Mouse (Mus musculus) R1 (cell line): Measurements from ENCODE around the gene Miga2.

ENCODE experiments used
- DNase-seq: peaks from one replicate; pipeline ENCODE4 v3.0.0-alpha.2; 2018; ENCODE audit warnings: low read depth, low spot score

Miga2 gene

DNA sequence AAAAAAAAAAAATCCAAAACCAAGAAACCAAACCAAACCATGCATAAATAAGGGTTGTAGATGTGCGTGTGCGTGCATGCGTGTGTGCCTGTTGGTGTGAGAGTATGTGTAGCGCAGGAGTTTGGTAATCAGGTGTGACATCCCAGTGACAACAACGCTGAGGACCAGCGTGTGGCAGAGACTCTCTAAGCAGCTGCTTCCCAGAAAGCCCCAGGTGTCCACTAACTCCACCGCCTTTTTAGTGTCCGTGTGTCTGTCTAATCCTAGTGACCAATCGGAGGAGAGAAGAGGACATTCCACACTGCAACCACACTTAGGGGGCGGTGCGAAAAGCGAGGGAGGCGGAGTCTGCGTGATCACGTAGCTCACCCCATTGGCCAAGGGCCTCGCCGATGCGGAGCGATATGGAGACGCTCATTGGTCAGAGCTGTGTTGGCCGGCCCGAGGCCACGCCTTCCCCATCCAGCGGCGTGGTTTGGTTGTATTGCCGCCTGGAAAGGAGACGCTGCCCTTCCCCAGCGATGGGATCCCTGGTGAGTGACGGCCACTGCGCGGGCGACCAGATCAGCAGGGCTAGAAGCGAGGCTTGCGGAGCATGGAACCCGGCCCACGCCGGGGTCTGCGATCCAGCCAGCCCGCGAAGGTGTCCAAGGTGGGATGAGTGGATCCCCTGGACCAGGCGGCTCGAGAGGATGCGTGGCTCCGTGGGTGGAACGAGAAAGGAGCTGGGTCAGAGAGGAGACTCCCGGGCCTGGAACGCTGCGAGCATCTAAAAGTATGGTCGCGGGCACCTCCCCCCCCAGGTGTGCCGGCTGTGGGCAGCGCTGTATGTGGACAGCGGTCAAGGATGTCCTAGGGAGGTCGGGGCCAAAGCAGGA is at the start of gene Miga2:
TSS of gene Miga2 (plus strand) at position 461 of the 878 bp plus-strand sequence.
- peak; percentile 100 for DNase-seq

DNA sequence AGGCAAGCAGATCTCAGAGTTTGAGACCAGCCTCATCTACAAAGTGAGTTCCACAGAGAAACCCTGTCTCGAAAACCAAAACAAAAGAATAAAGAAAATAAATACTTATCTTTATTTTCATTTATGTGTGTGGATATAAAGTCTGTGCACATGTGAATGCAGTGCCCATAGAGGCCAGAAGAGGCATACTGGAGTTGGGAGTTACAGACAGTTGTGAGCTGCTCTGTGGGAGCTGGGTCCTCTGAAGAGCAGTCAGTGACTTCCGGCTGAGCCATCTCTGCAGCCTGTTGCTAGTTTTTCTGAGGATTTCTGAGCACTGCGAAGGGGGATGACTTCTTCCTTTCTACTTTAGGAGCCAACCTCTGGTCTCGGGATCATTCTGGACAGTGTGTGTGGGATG is 47.9 kb upstream of the Miga2 start:
- DNase-seq, result peak; percentile 64

DNA sequence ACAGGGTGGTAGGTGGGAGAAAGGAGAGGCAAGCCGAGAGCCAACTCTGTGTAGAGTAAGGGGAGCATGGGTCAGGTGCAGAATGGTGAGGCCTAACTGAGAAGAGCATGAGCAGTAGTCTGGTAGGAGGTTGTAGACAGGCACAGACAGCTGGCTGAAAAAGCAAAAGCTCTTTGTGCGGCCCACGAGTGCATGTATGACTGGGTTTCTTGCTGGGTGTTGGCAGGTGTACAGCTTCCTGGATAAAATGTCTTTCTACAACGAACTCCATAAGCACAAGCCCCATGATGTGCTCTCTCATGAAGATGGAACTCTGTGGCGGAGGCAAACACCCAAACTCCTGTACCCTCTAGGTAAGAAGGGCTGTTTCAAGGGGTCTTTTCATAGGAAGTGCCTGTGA is 47.1 kb upstream of the Miga2 start:
- DNase-seq, result no peak

DNA sequence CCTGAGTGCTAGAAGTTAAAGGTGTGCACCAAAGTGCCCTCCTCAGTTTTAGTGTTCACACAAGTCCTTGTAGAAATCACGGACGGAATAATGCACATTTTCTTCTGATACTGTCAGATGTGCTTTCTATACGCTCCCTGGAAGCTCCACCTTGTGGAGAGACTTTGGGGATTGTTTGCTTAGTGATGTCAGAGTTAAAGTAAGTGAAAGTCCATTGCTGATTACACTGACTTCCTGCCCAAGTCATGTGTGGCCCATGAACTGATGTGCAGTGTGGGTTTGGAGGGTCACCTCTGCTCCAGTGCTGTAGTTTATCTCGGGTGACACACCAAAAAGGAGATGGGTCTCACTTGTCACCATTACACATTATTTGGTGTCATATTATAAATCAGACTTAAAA is 44.8 kb upstream of the Miga2 start:
- no peak for DNase-seq

DNA sequence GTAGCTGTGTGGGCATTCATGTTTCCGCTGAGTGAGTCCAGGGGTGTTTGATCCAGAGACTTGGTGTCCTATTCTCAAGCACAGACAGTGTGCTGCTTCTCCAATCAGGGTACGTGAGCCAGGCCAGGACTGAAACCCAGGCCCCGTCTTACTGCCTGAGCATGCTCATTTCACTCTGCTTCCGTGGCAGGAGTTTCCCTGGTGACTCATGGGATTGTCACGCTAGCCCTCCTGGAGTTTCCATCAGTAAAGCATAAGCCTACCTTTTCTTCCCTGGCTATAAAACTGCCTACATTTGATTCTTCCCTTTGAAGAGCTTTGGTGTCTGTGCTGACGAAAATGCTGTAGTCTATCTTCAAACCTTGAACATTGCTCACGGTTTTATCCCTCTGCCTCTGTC is 40.9 kb upstream of the Miga2 start:
- DNase-seq, result no peak

DNA sequence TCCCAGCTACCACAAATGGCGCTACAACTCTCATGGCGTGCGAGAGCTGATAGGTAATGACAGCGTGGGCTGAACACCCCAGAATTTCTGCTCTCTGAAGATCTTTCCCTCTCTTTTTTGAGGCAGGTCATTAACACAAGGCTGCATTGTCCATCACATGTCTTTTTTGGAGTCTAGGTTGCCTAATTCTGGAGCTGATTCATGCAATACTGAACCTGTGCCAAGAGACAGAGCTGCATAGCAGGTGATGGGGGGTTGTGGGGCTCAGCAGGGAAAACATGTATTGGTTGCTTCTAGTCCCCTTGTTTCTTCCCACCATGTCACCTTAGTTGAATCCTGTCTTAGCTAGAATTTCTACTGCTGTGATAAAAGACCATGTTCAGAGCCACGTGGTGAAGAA is 38.7 kb upstream of the Miga2 start:
- no peak for DNase-seq

DNA sequence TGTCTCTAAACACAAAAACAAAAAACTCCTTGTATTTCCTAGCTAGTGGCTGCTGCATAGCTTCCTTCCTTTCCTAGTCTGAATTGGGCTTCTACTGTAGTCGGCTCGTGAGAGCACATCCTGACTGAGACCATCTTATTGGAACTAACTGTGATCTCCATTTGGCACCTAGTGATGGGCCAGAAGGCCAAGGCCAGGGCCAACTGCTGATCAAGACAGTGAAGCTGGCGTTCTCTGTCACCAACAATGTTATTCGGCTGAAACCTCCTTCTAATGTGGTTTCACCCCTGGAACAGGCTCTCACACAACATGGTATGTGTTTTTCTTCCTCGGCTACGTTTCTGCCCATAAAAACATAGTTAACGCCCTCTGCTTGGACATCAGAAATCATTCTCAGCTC is 36.8 kb upstream of the Miga2 start:
- DNase-seq, result no peak

DNA sequence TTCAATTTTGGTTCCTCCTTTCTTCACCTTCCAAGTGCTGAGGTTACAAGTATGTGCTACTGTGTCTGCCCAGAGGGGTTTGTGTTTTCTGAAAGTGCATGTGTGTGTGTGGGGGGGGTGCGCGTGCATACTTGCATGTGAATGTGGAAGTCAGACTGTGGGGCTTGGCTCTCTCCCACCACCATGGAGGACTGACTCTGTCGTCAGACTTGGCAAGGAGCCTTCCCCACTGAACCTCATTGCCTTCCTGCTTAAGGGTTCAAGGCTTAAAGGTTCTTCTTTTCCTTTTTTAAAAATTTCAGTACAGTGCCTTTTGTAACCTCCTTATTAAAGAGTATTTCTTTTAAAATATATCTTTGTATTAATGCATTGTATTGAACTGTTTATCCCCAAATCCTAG is 35.2 kb upstream of the Miga2 start:
- DNase-seq, result no peak

DNA sequence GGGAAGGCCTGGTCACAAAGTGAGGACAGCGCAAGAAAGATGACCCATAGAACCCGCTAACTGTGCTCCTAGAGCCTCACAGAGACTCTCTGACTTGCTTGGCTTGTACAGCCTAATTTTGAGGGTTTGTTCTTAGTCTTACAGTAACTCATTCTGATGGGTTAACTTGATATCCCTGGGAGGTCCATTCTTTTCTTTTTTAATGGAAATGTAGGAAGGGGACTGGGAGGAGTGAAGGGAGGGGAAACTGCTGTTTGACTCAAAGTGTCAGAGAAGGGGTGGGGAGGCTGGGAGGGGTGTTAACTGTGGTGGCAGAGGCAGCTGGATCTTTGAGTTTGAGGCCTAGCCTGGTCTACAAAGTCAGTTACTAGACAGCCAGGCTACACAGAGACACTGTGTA is 28.7 kb upstream of the Miga2 start:
- peak; percentile 96 for DNase-seq

DNA sequence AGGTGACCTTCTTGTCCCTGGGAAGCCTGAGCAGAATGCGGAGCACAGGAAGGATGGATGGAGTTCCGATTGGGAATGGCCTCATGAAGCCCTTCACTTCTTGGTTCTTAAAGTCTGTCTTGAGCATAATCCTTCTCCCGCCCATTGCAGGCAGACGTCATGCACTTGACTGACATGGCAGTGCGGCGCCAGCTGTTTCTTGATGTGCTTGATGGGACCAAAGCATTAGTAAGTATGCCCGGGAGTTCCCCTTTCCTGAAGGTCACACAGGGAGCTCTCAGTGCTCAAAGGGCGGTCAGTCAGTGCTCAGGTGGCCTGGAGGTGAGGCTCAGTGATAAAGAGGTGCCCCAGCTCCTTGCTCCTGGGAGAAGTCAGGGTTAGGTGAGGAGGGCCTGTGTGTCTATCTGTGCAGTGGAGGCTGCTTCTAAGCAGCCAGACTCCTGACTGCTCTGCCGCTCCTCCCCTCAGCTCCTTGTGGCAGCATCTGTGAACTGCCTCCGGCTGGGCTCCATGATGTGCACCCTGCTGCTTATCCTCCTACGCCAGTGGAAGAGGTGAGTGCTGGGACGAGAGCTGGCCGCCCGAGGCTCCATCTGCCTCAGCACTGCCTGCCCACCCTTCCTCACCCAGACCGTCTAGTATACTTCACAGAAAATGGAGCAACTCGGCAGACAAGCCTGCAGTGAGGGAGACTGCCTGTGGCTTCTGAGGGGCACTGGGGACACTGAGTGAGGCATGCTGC is 27.7 kb upstream of the Miga2 start:
- peak; percentile 78 for DNase-seq

DNA sequence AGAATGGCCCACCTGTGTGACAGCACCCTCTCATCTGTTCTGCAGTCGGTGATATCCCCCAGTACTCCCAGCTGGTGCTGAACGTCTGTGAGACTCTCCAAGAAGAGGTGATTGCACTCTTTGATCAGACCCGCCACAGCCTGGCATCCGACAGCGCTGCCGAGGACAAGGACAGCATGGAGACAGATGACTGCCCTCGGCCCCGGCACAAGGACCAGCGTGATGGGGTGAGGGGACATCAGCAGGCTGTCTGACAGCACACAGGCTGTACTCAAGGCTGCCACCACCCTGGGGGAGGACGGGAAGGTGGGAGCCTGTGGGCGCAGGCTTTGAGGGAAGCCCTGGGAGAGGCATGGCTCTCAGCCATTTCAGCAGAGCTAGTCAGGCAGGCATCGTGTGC is 26.9 kb upstream of the Miga2 start:
- DNase-seq, result no peak

DNA sequence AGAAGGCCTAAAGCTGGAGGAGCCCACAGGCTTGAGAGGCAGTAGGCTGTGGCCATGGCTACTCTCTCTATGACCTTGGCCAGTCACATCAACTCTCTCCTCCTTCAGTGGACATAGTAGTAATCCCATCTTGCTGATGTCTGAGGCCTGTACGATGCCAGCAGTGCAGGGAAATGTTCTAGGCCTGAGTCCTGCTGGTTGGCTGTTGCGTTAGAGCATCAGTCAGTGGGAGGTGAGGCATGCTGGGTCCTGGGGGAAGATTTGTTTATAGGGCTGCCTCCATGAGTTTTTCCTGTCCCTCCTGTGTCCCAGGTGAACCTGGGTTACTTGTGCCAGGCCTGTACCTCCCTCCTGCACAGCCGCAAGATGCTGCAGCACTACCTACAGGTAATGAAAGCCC is 22.0 kb upstream of the Miga2 start:
- no peak for DNase-seq

DNA sequence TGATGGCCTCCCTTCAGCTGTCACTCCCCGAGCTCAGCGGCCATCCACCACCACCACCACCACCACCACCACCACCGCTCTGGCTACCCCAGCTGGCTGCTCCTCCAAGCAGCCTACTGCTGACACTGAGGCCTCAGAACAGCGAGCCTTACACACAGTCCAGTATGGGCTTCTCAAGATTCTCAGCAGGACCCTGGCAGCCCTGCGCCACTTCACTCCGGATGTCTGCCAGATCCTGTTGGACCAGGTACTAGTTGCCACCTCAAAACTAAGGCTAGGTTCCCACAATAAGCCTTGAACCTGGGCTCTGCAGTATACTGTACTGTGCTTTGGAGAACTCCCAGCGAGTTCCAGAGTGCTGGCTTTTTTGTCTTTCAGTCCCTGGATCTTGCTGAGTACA is 21.5 kb upstream of the Miga2 start:
- no peak for DNase-seq

DNA sequence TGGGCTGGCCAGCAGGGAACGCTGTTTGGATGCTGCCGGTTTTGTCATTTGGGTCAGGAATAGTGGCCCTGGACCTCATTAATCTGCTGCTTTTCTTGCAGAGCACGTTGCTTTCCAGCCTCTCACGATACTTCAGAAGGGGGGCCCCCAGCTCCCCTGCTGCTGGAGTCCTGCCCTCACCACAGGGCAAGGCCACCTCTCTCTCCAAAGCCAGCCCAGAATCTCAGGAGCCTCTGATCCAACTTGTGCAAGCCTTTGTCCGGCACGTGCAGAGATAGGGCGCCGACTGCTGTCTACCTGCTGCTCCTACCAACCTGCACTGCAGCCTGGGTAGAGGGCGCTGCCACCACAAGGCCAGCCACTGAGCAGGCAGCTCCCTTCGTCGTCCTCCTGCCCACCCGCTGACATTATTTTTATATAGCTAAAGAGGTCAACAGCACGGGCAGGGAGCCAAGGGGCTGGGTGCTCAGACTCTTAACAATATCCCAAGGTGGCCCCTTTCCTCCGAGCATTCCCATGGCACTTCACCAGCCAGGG is 20.4 kb upstream of the Miga2 start:
- DNase-seq, result no peak

DNA sequence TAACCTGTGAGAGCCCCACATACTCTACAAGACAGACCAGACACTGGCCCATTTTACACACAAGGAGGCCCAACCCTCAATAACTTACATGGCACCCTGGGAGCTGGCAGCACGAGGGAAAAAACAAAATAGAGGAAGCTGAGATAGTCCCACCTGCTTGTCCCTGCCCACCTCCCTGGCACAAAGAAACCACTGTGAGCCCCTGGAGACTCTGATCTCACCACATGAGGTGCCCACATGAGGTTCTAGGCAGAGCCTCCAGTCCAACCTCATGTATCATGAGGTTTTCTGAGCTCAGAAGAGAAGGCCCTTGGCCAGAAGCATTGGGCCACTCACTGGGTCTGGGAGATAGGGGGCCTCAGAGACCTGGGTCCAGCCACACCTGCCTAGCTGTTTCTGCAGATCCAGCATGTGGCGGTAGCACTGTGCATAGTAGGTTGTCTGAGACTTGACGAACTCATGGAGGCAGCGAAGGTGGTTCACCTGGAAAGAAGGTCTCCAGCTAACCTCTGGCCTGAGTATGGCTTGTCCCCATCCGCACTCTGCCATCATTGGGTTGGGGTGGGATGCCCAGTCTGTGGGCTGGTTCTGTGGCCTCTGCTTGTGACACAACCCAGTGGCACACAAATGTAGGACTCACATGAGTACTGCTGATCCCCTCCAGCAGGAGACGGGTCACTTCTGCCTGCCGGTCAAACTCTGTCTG is 17.9 kb upstream of the Miga2 start:
- no peak for DNase-seq

DNA sequence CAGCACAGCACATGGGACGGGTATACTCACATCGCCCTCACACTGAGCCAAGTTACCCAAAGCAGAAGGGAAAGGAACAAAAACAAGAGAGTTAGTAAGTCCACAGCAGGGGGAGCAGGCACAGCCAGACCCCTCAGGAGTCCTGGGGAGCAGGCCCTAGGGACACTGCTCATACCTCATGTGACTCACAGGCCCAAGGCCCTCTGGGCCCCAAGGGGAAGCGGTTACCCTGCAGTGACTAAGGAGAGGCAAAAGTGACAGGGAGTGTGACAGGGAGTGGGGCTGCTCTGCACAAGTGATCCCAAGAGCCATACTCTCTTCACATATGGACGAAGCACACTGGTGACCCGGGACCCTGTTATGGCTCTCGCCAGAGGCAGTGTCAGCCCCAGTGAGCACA is 14.8 kb upstream of the Miga2 start:
- DNase-seq, result no peak

DNA sequence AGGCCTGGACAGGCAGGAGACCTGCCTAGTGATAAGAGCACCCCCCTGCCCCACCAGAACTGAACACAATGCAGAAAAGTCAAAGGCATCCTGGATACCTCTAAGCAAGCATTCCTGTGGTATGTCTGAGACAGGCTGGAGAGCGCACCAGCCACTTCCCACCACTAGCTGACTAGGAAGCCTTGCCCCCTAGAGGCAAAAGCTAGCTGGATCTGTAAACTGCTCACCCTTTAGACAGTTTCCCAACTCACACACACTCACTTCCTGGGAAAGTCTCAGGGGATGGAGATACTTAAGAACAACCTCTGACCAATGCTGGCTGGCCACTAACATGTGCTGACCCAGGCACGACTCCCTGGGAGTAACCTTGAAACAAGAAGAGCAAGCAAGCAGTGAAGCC is 12.9 kb upstream of the Miga2 start:
- peak; percentile 74 for DNase-seq

DNA sequence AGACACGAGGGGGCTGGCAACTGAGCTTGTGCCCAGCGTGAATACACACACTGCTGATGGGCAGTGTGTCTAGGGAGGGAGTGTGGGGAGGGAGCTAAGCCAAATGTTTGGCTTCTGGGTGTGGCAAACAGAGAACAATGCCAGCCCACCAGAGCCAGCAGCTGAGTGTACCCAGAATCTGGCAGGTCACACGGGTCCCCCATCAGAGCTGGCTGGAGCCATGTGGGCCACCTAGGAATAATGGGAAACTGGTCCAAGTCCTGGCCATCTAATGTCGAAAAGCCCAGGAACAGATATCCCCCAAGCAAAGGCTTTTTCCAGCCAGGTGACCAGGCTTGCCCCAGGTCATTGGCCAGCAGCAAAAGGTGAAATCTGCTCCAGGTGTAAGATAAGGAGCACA is 8.2 kb upstream of the Miga2 start:
- no peak for DNase-seq

DNA sequence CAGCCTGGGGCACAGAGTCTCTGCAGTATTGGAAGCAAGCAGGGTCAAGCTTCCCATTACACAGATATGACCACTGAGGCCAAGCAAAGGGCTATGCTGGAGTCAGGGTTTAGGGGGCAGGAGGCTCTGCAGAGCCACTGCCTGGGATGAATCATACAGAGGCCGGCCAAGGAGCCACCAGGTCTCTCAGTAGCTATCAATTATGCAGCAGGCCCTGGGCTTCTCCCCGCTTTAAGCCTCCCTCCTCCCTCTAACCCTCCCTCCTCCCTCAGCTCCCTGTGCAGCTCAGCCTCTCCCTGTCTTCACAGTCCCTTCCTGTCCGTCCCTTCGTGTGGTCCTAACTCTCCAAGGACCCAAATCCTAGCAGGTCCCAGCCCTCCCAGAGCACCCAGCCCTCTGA is 7.8 kb upstream of the Miga2 start:
- no peak for DNase-seq

DNA sequence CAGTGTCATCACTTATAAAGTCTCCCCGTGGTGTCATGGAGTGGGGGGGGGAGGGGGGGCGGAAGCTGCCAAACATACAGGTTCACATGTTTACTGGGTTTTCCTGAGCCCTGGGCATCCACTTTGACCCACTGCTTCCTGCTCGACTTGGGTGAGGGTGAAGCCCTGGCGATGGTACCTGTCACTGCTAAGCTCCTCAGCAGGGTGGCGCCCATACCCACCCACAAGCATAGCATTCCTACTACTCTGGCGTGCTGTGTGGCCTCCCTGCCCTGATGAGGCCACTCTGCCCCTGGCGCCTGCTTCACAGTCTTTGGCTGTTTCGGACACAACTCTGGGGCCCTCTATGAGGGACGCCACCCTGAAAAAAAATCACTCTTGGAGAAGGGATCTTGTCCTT is 7.1 kb upstream of the Miga2 start:
- no peak for DNase-seq

DNA sequence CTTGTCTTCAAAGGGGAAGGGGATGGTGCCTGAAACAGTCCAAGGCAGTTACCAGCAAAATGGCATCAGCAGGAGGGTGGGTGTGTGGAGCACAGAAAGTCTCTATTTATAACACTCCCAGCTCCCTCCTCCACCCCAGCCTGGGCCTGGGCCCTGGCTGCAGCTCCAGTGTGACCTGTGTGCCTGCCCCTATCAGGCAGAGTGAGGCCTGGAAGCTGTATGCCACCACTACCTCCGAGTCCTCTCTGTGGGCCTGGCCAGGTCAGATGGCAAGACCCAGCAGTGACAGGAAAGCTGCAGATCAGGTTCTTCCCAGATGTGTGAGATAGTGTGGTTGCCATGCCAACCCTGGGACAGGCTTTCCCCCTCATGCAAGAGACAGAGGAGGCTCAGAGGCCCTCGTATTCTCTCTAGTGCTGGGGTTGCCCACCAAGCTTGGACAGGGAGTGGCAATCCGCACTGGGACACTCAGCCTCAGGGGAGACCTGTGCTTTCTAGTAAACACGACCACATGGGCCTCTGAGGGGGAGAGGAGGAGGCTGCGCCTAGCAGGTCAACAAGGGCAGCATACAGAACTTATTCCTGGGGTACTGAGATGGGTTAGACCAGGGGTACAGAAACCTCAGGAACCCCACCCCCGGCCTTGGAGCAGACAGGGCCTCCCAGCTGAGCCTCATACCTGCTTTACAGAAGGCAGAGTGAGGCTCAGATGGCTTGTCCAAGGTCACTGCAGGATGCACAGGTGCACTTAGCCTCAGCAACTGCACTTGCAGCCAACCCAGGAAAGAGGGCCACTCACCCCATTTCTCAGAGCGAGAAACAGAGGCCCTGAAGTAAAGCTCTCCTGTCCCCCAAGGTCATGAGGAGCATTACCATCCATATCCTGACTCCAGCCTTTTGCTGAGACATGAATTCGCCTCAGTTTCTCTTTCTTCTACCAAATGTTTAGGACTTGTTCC is 6.2 kb upstream of the Miga2 start:
- peak; percentile 35 for DNase-seq
